Mouse (Mus musculus): Measurements from ENCODE around the gene Znhit6. TPM values are rescaled to one million over a fixed set of nuclear protein-coding genes. Genes with fewer than 3 reads are reported as not detected.

Gene Znhit6
- total RNA-seq, 2 experiments from 2014 or later, result 16.1 to 16.8 TPM

Other genes with a start within 250 kb of the Znhit6 start
- 1 to 10 TPM; 5.2 to 5.3 TPM for gene Ccn1, start 73.8 kb downstream of the Znhit6 start, total RNA-seq (2021)
- 10 to 100 TPM; 51.9 to 53.8 TPM for gene Ddah1, start 182.5 kb downstream of the Znhit6 start, total RNA-seq (2021)